Mouse (Mus musculus) cerebral cortex, adult 2 months (tissue): ENCODE results near the gene Atp8a1.

Source experiments
- WGBS: fragments of 180-500 bp; shearing (Covaris S2); methylation state at CpG from one replicate; pipeline ENCODE4 v1.1.7; 2018; 5-methylcytosine and 5-hydroxymethylcytosine counted together

Atp8a1 gene

DNA sequence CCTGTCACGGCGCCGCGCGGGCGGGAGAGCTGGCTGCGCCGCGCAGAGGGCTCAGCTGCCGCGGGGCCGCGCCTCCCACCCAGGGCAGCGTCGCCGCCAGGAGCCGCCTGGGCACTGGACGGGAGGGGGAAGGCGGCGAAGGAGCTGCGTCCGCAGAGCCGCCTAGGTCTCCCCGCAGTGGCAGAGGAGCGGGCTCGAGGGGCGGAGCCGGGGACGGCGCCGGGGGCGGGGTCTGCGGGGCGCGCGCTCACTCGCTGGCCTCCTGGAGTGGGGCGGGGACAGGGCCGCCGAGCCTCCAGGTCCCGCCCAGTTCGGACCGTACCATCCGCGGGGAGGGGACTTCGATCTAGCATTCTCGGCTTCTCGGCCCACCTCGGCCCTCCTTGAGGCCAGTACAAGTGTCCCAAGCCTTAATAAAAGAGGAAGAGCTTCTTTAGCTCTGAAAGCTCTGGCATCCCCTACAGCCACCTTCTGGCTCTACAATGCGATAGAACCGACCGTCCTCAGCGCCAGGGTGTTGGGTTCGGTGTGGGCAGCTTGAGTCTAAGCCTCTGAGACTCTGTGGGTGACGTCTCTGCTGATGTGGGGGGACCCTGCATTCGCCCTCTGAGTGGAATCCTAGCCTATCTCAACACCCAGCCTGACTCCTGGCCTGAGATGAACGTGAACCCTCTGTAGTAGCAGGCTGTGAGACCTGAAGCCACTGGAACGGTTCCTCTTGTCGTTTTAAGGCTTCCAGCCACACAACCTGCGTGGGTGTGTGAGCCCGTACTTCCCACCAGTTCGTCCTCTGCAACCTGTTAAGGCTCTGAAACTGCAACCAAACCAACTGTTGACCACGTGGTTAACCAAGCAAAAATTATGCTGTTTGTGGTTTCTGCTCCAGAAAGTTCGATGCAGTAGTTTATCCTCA lies at the start of gene Atp8a1:
Gene Atp8a1 (minus strand): TSS at position 182 of the 913 bp plus-strand sequence.
- WGBS: under 1% methylated on average over 58 of the region's 64 CpGs

DNA sequence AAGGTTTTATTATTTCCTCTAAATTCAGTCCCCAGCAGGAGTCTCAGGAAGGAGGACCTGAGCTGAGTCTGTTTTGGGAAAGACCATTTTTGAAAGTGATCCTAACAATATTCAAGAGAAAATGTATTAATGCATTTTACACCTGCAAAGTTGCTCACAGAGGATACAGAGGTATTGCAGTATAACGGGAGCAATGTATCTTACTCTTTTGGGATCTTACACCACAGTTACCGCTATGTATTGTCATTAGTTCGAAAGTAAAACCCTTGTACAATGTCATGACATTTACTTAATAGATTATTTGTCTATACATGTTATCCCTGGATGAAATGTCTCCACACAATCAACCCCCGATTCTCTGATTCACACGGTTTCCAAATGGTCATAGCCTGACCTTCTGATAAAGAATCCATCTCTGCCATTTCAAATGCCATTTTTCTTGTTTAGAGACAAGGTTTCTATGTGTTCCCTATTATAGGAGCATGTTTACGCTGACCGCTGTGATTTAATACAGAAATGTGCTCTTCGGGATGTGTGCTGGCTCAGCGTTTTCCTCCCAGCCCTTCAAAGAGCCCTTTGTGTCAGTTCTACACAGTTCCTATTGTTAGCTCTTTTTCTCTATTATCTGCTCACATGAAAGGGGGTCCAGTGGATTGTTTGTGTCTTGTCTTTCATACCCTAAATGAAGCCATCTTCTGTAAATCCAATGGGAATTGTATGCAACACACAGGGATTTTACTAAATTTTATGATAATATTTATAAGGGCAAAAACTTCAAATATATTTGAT lies 37.4 kb upstream of the Atp8a1 start:
- WGBS: 63% methylated on average over 9 of the region's 9 CpGs

DNA sequence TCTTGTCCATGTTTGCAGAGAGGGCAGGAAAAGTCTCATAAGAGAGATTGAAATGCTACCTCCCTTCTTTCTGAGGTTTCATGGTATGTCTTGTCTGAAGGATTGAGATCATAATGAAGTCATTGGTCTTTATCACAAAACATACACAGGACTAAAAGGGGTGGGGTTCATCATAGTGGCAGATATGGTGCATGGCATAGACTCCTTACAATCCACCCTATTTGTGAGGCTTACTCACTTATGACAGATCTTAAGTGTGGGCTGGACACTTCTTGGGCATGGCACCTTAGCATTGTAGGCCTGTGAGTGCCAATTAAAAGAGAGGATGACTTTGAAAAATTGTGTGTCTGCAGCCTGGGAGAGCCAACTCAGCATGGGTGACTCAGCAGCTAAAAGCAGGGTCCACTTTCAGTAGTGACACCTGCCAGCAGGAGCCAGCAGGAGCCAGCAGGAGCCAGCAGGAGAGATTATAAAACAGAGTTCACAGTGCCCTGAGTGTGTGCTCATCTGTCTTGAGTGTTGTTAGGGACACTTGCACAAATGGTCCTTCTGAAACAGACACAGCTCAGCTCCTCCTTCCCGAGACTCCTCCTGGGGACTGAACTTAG lies 36.4 kb upstream of the Atp8a1 start:
- 88% methylated on average over 1 of the region's 1 CpGs for WGBS

DNA sequence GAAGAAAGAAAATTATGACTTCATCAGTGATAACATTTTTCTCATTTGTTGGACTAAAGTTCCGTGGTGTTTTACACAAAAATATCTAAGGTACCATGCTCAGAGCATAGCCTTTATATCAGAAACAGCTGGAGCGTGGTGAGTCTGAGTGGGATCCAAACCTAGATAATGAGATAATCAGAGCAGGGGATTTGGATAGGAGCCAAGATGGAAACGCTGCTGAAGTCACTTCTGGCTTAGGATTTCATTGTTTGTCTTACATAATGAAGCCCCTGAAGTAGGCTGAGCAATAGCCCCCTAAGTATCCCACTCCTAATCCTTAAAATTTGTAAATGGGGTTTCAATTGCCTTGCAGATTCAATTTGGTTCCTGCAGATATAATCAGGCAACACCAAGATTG lies 24.2 kb upstream of the Atp8a1 start:
- 44% methylated on average over 3 of the region's 3 CpGs for WGBS

DNA sequence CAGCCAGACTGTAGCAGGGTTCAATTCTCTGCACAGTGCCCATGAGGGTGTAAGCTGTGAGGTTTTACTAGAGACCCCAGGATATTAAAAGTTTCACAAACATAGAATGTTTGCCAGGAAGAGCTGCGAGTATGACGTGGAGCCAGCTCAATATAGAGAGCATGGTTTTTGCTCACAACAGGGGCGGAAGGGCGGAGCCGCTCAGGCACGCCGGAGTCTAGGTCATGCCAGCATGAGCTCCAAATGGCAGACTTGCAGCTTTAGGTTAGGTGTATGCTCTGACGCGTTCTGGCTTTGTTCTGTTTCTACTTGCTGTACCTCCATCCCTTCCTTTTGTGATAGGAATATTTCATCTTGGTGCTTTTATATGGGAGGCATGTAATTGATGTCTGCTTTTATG lies 19.0 kb upstream of the Atp8a1 start:
- 76% methylated on average over 9 of the region's 9 CpGs for WGBS

DNA sequence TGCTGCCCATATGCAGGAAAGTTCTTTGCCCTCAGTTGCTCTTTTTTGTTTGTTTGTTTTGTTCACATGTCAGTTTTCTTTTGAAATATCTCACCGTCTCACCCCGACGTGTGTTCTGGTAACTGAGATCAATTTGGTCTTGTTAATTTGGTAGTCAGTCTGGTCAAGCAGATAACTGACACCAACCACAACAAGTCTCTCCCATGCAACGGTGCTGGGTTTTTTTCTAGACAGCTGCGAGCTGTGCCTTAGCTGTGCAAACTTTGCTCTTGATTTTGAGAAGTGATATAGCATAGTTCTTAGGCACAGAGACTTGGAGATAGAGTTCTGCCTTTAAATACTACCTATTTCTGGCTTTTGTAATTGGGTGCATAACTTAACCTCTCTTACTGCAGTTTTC lies 18.4 kb upstream of the Atp8a1 start:
- 83% methylated on average over 5 of the region's 5 CpGs for WGBS

DNA sequence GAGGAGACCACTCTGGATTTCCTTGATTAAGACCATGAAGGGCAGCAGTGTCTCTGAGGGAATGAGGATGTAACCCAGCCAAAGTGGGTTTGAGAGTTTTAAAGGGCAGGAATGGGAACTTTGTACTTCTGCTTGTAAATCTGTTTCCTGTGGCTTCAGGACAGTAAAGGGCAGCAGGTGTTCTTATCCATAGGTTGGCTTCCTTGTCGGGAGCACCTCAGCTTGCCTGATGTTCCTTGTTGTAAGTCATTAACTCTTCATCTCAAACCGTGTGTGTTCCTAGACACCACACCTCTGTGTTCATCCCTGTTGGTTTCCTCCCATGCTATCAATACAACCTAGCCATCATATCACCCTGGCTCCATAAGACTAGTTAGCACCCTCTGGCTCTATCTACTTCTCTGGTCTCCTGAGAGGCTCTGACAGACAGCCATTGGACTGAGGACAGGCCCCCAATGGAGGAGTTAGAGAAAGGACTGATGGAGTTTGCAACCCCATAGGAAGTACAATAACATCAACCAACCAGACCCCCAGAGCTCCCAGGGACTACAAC lies 17.4 kb upstream of the Atp8a1 start:
- 93% methylated on average over 2 of the region's 2 CpGs for WGBS

DNA sequence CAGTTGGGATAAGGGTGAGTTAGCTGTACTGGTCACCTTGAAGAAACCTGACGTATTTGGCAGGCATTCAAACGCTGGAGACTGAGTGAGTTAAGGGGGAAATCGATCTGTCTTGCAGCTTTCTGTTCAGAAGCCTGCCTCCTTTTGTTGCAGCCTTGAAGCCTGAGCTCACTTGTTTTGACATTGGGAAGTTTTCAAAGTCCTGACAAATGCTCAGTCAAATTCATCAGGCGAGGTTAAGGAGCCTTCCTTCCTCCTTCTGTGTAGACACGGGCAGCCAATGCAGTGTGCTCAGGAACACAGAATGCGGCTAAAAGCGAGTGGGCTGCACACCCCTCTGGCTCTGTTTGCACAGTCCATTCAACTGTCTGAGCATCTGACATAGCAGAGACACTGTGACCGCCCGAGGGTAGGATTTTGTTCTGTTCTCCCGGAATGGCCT lies 16.7 kb upstream of the Atp8a1 start:
- WGBS: 59% methylated on average over 10 of the region's 10 CpGs

DNA sequence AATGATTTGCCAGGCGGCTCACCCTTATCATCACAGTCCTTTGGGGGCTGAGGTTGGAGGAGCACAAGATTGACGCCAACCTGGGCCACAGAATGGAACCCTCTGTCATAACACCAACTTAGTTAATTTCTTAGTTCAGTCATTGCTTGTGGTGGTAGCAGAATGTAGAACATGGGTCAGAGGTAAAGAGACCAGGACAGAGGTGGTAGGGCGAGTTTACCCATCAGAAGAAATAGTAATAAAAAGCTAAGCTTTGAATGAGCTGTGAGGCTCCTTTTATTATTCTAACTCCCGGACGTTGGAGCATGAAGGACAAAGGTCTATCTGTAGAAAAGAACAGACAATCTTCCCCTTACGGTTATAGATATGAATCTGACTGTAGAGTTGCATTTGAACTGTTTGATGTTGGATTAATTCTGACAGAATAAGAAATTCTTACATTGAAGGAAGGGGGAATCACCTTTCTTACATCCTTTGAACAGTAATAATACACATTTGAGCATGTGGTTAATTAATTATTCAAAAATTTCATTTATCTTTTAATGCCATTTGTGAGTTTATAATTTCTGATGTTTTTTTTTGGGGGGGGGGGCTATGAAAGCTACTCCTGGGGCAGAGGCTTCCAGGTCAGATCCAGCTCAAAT lies 7.9 kb upstream of the Atp8a1 start:
- WGBS: 87% methylated on average over 6 of the region's 6 CpGs

DNA sequence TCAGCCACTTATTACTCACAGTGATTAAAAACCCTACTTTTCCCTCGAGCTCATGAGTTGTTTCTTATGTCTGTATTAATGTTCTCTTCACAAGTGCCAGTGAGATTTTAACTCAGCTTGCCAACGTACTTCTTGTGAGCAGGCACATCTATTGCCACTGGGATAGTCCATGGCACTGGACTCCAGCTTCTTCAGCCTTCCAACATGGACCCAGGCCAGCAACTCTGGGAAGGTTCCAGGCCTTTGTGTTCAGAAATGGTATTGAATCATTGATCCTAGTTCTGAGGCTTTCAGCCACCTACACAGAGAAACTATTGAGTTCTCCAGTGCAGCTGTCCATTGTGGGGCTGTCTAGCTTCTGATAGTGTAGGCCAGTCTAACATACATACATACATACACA lies 5.6 kb upstream of the Atp8a1 start:
- WGBS: 67% methylated on average over 2 of the region's 2 CpGs

DNA sequence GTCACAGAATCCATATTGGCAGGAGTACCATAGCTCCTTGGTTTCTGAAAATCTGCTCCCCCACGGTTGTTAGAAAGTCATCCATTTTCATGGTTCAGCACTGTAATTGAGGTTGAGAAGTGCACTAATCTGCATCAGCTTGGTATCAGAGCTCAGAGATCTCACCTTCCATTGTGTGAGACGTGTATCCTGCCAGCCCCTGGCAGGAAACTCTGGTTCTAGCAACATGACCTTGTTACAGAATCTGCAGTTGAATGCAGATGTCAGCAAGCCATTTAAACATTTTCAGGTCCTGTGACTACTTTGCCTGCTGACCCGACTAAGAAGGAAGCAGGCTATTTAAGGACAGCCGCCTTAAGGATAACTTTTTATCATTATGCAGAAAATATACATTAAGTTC lies 2.2 kb upstream of the Atp8a1 start:
- 69% methylated on average over 4 of the region's 4 CpGs for WGBS

DNA sequence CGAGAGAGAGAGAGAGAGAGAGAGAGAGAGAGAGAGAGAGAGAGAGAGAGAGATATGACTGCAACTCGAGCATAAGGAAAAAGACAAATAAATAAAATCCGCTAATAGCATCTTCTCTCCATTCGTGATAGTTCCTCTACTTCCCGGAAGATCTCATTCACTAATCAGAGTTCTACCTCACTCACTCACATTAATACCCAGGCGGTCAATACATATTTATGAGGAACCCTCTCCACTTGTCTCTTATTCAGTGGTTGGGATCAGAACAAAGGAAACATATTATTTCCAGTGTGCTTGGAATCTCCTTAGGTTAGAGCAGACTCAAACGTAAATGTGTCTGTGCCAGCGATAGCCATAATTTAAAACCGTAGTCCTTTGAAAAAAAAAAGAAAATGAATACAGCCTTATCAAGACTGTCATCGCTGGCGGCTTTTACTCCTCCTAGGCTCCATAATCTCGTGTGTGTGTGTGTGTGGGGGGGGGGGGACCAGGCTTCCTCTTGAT lies 1.3 kb upstream of the Atp8a1 start:
- 54% methylated on average over 12 of the region's 12 CpGs for WGBS

DNA sequence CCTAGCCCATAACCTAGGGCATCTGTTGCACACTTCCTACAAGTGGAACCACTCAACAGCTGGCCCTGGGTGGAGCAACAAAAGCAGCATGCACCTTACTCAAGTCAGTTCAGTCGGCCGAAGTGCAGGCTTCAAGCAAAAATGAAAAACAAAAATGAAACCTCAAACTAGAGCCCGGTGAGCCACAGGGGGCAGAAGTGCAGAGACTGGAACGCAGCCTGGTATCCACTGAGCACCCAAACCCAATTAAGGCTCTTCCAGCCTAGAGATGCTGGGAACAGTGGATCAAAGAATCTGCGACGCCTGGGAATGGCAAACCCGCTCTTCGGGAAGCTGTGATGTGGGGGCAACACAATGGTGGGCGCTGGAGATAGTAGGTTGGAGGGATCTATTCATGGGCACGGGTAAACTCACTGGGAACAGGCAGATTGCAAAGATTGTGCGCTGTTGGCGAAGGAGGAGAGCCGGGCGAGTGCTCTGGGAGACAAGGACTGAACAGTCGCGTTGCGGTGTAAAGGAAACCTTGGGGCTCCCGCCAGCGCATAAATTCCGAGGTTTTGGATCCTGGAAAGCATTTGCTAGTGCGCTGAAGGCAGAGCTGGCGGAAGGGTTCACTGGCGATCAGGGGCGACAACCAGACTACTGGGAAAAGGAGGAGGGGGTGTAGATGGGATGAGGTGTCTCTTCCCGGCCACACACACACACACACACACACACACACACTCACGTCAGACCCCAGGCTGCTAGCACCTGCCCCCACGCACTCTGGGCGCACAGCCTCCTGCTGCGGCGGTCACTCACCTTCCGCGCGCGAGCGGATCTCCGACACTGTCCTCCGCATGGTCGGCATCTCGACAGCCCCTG lies 641 bp downstream of the Atp8a1 start:
- WGBS: under 1% methylated on average over 39 of the region's 39 CpGs

DNA sequence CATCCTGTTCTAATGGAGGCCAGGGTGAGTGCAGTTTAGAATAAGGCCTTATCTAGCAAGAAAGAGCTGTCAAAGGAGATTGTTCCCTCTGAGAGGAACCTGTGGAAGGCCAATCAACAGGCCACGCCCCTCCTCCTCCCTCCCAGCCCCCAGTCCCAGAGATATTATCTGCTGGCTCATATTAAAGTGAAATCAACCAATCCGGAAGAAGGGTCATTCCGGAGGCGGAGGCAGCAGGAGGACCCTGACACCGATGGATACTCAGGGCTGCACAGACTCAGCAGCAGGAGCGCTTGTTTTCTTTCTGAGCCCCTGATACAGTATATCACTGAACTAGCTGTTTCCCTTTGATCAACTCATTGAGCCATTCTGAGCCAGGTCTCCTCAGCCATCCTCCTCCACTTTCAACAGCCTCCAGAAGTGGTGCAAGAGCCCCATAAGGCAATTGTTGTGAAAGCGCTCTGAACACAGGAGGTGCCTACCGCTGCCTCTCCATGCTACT lies 2.0 kb downstream of the Atp8a1 start:
- WGBS: 25% methylated on average over 8 of the region's 8 CpGs

DNA sequence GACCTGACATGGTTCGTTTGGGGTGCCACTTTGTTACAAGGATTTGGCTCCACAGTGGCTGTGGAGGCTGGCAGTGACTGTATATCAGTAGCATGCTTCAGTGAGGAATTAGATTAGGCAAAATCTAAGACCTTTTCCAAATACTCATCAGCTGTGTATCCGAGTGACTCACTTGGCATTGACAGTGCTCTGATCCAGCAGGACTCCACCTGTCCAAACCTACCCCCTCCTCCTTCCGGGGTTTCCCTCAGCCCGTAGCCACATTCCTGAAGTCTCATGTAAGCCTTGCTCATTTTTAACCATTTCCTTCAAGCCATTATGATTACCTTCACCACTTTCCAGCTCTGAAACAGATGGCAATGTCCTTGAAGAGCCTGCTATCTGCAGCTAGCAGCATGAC lies 3.2 kb downstream of the Atp8a1 start:
- WGBS: 41% methylated on average over 4 of the region's 4 CpGs

DNA sequence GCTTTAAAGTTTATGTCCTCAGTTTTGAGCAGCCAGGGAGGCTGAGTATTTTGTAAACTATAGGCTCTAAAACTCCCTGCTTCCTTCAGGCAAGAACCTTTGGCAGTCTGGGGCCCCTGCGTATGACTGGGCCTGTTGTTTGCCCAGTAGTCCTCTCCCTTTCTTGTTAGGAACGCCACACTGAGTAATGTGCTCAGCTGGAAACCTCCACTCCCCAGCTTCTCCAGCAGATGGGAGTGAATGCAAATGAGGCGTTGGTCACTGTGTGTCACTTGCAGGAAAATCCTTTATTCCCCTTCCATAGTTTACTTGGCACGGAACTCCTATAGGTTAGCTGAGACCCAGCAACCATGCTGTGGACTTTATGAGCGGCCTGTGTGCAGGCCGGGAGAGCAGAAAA lies 4.9 kb downstream of the Atp8a1 start:
- 22% methylated on average over 6 of the region's 6 CpGs for WGBS

DNA sequence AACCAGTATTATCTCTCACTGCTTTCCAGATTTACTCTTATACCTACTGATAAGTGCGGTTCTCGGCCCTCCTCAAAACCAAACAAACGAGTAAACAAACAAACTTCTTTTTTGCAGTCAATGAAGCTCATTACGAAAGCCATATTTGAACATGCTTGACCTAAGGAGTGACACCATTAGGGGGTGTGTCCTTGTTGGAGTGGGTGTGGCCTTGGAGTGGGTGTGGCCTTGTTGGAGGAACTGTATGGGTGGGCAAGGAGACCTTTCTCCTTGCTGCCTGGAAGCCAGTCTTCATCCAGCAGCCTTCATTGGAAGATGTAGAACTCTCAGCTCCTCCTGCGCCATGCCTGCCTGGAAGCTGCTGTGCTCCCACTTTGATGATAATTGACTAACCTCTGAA lies 13.4 kb downstream of the Atp8a1 start:
- WGBS: 95% methylated on average over 5 of the region's 5 CpGs

DNA sequence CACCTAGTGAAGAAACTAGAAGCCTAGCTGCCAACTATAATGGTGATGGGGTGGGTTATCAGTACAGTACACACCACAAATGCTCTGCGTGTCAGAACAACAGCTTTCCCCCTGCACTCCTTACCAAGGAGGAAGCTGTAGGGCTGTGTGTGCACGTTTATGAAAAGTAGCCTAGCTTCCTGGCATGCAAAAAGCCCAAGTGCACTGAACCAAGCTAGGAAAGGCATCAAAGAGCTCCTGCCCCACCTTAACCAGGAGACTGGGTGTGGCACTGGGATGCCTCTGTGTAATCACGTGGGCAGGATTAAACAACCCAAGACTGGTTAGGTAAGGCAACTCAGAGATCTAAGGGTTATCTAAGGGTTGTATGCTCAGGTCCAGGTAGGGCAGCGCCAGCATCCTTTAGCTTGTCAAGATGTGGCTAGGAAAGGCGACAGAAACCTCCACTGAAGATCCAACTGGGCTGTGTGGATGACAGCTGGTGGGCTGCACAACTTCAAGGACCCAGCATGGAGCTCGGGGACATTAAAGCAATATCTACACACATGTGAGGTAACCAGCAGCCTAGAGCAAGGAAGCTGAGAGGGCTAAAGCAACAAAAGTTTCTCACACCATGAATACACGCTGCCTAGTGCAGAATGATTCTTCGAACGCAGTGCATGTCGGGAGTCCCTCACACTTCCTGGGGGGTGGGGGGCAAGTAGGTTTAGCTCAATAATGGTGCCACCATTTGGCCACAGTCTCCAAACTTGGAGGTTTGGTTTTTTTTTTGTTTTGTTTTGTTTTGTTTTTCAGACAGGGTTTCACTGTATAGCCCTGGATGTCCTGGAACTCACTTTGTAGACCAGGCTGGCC lies 15.7 kb downstream of the Atp8a1 start:
- WGBS: 71% methylated on average over 10 of the region's 10 CpGs

DNA sequence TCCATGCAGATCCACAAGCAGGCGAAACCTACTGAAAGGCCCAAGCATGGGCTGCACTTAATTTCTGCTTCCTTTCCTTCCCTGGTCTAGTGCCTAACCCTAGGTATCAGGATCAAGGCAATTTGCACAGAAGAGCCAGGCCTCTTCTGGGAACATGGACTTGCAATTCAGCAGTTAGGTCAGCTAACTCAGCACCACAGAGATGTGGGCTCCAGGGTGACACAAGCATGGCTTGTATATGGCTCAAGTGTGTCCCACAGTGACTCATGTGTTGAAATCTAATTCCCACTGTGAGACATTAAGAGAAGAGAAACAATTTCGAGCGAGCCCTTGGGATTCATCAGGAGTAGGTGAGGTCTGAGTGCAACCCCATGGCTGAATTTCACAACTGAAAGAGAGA lies 18.9 kb downstream of the Atp8a1 start:
- 71% methylated on average over 3 of the region's 3 CpGs for WGBS
